Mouse (Mus musculus) liver, adult 2 months (tissue): ENCODE measurements around the gene Pot1a. TPM values are rescaled to one million over a fixed set of nuclear protein-coding genes. Genes with fewer than 3 reads are reported as not detected.

Experiments used
- DNase-seq: peaks from one replicate; pipeline ENCODE4 v3.0.0-alpha.2; 2011; ENCODE audit warnings: low read depth, low spot score; ENCODE audit errors: extremely low read depth
- H3K27ac ChIP-seq: fragments of 200-500 bp; replicated peaks from 2 replicates; pipeline ENCODE4 v1.5.1; 2012; ENCODE audit warnings: low read depth, mild to moderate bottlenecking, control low read depth, inconsistent platforms, low read length; ENCODE audit not compliant: insufficient read depth
- H3K27me3 ChIP-seq: fragments of 200-500 bp; 2 replicates; pipeline ENCODE4 v1.6.1; 2012; ENCODE audit warnings: mild to moderate bottlenecking, moderate library complexity, low read length, inconsistent platforms; ENCODE audit not compliant: control insufficient read depth, insufficient read depth
- H3K36me3 ChIP-seq: fragments of 200-500 bp; 2 replicates; pipeline ENCODE4 v1.6.1; 2012; ENCODE audit warnings: low read length, inconsistent platforms; ENCODE audit not compliant: control insufficient read depth, insufficient read depth
- H3K4me1 ChIP-seq: fragments of 200-500 bp; 2 replicates; pipeline ENCODE4 v1.6.1; 2011; ENCODE audit warnings: low read length; ENCODE audit not compliant: control insufficient read depth, insufficient read depth
- H3K4me3 ChIP-seq: fragments of 200-500 bp; 2 replicates; pipeline ENCODE4 v1.5.1; 2011; ENCODE audit warnings: low read depth, mild to moderate bottlenecking, control low read depth, low read length, moderate library complexity; ENCODE audit not compliant: insufficient read depth
- H3K79me2 ChIP-seq: fragments of 200-500 bp; 2 replicates; pipeline ENCODE4 v1.6.1; 2012; ENCODE audit warnings: inconsistent platforms, mild to moderate bottlenecking, low read length, moderate library complexity; ENCODE audit not compliant: control insufficient read depth, insufficient read depth
- H3K9ac ChIP-seq: fragments of 200-500 bp; 2 replicates; pipeline ENCODE4 v1.6.1; 2012; ENCODE audit warnings: low read depth, mild to moderate bottlenecking, control low read depth, inconsistent platforms, low read length
- CTCF ChIP-seq: fragments of 200-500 bp; IDR thresholded peaks from 2 replicates; pipeline ENCODE4 v1.5.1; 2011; ENCODE audit warnings: low read depth, low read length, control low read depth
- POLR2A ChIP-seq: fragments of 200-500 bp; IDR thresholded peaks from 2 replicates; pipeline ENCODE4 v1.6.1; 2011; ENCODE audit warnings: low read length, control low read depth; ENCODE audit not compliant: insufficient read depth; ENCODE audit errors: extremely low read depth
- WGBS: fragments of 180-500 bp; shearing (Covaris S2); methylation state at CpG from one replicate; pipeline ENCODE4 v1.1.7; 2018; 5-methylcytosine and 5-hydroxymethylcytosine counted together
- polyA plus RNA-seq: library from polyadenylated mRNA; depleted of rRNA; stranded (reverse); fragments of >200 nt; gene quantifications from 2 replicates; pipeline ENCODE4 v1.2.3, GENCODE M21; 2012; rRNA removed
- total RNA-seq: library from RNA; depleted of rRNA; stranded (reverse); fragments of >200 nt; gene quantifications from 2 replicates; pipeline ENCODE4 v1.2.3, GENCODE M21; 2014; rRNA removed

Pot1a gene
- 8.3 and 9.4 TPM in 2 replicates for total RNA-seq
- polyA plus RNA-seq = 1.2 and 1.3 TPM in 2 replicates

GRCm38 (mm10) chr6:25808806-25809495, at the start of gene Pot1a:
Pot1a (minus strand) TSS chr6:25809246.
- H3K4me3 ChIP-seq = peak within 1 kb of the TSS; percentile 75
- peak within 1 kb of the TSS; percentile 54 for H3K27ac ChIP-seq
- DNase-seq = peak; percentile 94
- TF ChIP-seq POLR2A = 0 out of 2 replicates have a peak, but pooled peaks have one; percentile 29
- TF ChIP-seq CTCF = 0 out of 2 replicates have a peak, but pooled peaks have one; percentile 15
- WGBS = under 1% methylated on average over 34 of the region's 34 CpGs
- H3K36me3 ChIP-seq = no peaks in the 10 kb centered on the region
- H3K4me1 ChIP-seq = no peaks in the 10 kb centered on the region
- no peaks in the 10 kb centered on the region; the same call in 1 of the 2 replicates for H3K79me2 ChIP-seq
- peak within 1 kb of the TSS; percentile 80 for H3K9ac ChIP-seq
- H3K27me3 ChIP-seq = no peaks in the 10 kb centered on the region

- no peaks in the 10 kb centered on the region for H3K79me2 ChIP-seq
- TF ChIP-seq POLR2A = no peak
- no peak for TF ChIP-seq CTCF
- no peaks in the 10 kb centered on the region for H3K4me1 ChIP-seq
- H3K4me3 ChIP-seq = no peak overlapping the region
- H3K9ac ChIP-seq = no peak overlapping the region
- DNase-seq = no peak
- H3K36me3 ChIP-seq = no peaks in the 10 kb centered on the region
- H3K27ac ChIP-seq = no peak overlapping the region
- no peaks in the 10 kb centered on the region for H3K27me3 ChIP-seq
- WGBS = 60% methylated on average over 2 of the region's 2 CpGs
Observed at GRCm38 (mm10) chr6:25836261-25836660, 27.2 kb upstream of the Pot1a start.

GRCm38 (mm10) chr6:25806021-25806420, 3.0 kb downstream of the Pot1a start:
- WGBS = 76% methylated on average over 3 of the region's 3 CpGs
- Histone ChIP-seq H3K27ac (no peak overlapping the region), H3K4me1 (no peaks in the 10 kb centered on the region), H3K4me3 (no peak overlapping the region), H3K27me3 (no peaks in the 10 kb centered on the region), H3K9ac (no peak overlapping the region), H3K36me3 (peaks cover 3% of the 10 kb centered on the region; the same call in 1 of the 2 replicates), H3K79me2 (no peaks in the 10 kb centered on the region; the same call in 1 of the 2 replicates)
- TF ChIP-seq CTCF (no peak), POLR2A (no peak)
- no peak for DNase-seq

- TF ChIP-seq CTCF (no peak), POLR2A (no peak)
- Histone ChIP-seq H3K9ac (no peak overlapping the region), H3K4me1 (no peaks in the 10 kb centered on the region; the same call in 1 of the 2 replicates), H3K4me3 (no peak overlapping the region), H3K79me2 (no peaks in the 10 kb centered on the region; the same call in 1 of the 2 replicates), H3K27me3 (no peaks in the 10 kb centered on the region), H3K27ac (no peak overlapping the region), H3K36me3 (peaks cover 6% of the 10 kb centered on the region; the same call in 1 of the 2 replicates)
- WGBS = 55% methylated on average over 3 of the region's 3 CpGs
- DNase-seq = no peak
Observed at GRCm38 (mm10) chr6:25802269-25802668, 6.8 kb downstream of the Pot1a start.

GRCm38 (mm10) chr6:25801230-25801629, 7.8 kb downstream of the Pot1a start:
- H3K79me2 ChIP-seq = no peaks in the 10 kb centered on the region; the same call in 1 of the 2 replicates
- no peak for DNase-seq
- peaks cover 10% of the 10 kb centered on the region; the same call in 1 of the 2 replicates for H3K36me3 ChIP-seq

GRCm38 (mm10) chr6:25768238-25768637, 40.8 kb downstream of the Pot1a start:
- peak; percentile 3 for DNase-seq
- H3K36me3 ChIP-seq = peaks cover 22% of the 10 kb centered on the region
- WGBS = 69% methylated on average over 3 of the region's 3 CpGs
- no peaks in the 10 kb centered on the region for H3K4me1 ChIP-seq
- H3K9ac ChIP-seq = no peak overlapping the region
- H3K4me3 ChIP-seq = no peak overlapping the region
- no peaks in the 10 kb centered on the region for H3K27me3 ChIP-seq
- H3K79me2 ChIP-seq = no peaks in the 10 kb centered on the region
- H3K27ac ChIP-seq = no peak overlapping the region
- TF ChIP-seq POLR2A (no peak), CTCF (no peak)

More at GRCm38 (mm10) chr6:25801230-25801629, 7.8 kb downstream of the Pot1a start:
- TF ChIP-seq POLR2A = no peak
- TF ChIP-seq CTCF = no peak
- no peak overlapping the region for H3K27ac ChIP-seq
- no peak overlapping the region for H3K9ac ChIP-seq
- WGBS = 96% methylated on average over 6 of the region's 6 CpGs
- no peak overlapping the region for H3K4me3 ChIP-seq
- no peaks in the 10 kb centered on the region; the same call in 1 of the 2 replicates for H3K4me1 ChIP-seq
- no peaks in the 10 kb centered on the region for H3K27me3 ChIP-seq
